28 mouse cellular contexts compared by ENCODE assay signal in genomic region chr12:47599191-47599590, GRCm38 (mm10).
"Had no signal": no experiment of that assay in that cellular context is flagged by ENCODE, and none has a peak within 500 bp of the region (broad histone marks: within the 10 kb centered on the region; RNA-seq: fewer than 3 reads in every experiment).

No protein-coding gene starts in this region.

- ATAC-seq: hindbrain, postnatal 0 days; intestine, embryonic 16.5 days had no signal

- DNase-seq: gastrocnemius, adult 2 months; gastrocnemius, postnatal 10 days; gastrocnemius, postnatal 25 days; heart, adult 2 months; heart, postnatal 14 days; heart, postnatal 36 days; kidney, adult 11 months; kidney, adult 2 months; kidney, adult 9 months; kidney, postnatal 10 days; kidney, postnatal 25 days; kidney, postnatal 4 days; liver; liver, embryonic 13.5 days had no signal

- H3K9ac ChIP-seq: heart, embryonic 13.5 days; heart, embryonic 15.5 days; hindbrain, embryonic 13.5 days; hindbrain, embryonic 15.5 days; kidney, embryonic 15.5 days; limb, embryonic 12.5 days; liver, embryonic 13.5 days; liver, embryonic 15.5 days had no signal

- H3K27me3 ChIP-seq: heart, embryonic 13.5 days; heart, embryonic 15.5 days; hindbrain, embryonic 13.5 days; hindbrain, embryonic 15.5 days; kidney, embryonic 15.5 days; limb, embryonic 12.5 days; liver, embryonic 13.5 days; liver, embryonic 15.5 days had no signal

- H3K4me3 ChIP-seq: gastrocnemius, adult 2 months; heart, adult 2 months; heart, embryonic 13.5 days; heart, embryonic 15.5 days; hindbrain, embryonic 13.5 days; hindbrain, embryonic 15.5 days; kidney, embryonic 15.5 days; layer of hippocampus, adult 2 months; left cerebral cortex, adult 2 months; limb, embryonic 10.5 days; limb, embryonic 12.5 days; liver, embryonic 13.5 days; liver, embryonic 15.5 days had no signal

- H3K36me3 ChIP-seq: heart, embryonic 13.5 days; heart, embryonic 15.5 days; hindbrain, embryonic 13.5 days; hindbrain, embryonic 15.5 days; kidney, embryonic 15.5 days; limb, embryonic 10.5 days; limb, embryonic 12.5 days; liver, embryonic 13.5 days; liver, embryonic 15.5 days had no signal

- H3K4me1 ChIP-seq: heart, embryonic 13.5 days; heart, embryonic 15.5 days; hindbrain, embryonic 13.5 days; hindbrain, embryonic 15.5 days; kidney, embryonic 15.5 days; limb, embryonic 10.5 days; limb, embryonic 12.5 days; liver, embryonic 13.5 days; liver, embryonic 15.5 days had no signal

- H3K9me3 ChIP-seq: heart, embryonic 13.5 days; heart, embryonic 15.5 days; hindbrain, embryonic 13.5 days; hindbrain, embryonic 15.5 days; kidney, embryonic 15.5 days; limb, embryonic 10.5 days; limb, embryonic 12.5 days; liver, embryonic 13.5 days; liver, embryonic 15.5 days had no signal

- H3K27ac ChIP-seq: gastrocnemius, adult 2 months; heart, adult 2 months; heart, embryonic 13.5 days; heart, embryonic 15.5 days; hindbrain, embryonic 13.5 days; hindbrain, embryonic 15.5 days; hindbrain, postnatal 0 days; kidney, embryonic 15.5 days; layer of hippocampus, adult 2 months; left cerebral cortex, adult 2 months; limb, embryonic 10.5 days; limb, embryonic 12.5 days; liver, embryonic 13.5 days; liver, embryonic 15.5 days had no signal

- H3K4me2 ChIP-seq: heart, embryonic 11.5 days; heart, embryonic 13.5 days; heart, embryonic 15.5 days; hindbrain, embryonic 13.5 days; hindbrain, embryonic 15.5 days; kidney, embryonic 15.5 days; limb, embryonic 12.5 days; liver, embryonic 11.5 days; liver, embryonic 13.5 days; liver, embryonic 15.5 days had no signal
